Mouse (Mus musculus) midbrain, embryonic 15.5 days (tissue): ENCODE results near the gene Rdh1. TPM values are rescaled to one million over a fixed set of nuclear protein-coding genes. Genes with fewer than 3 reads are reported as not detected.
"Not testable (repeated sequence)": the region's sequence is repeated elsewhere in the genome, so short reads cannot be mapped to it uniquely, and the experiment has no call there.

ENCODE experiments used
- ATAC-seq: fragments of 200-750 bp; cut with Nextera tagmentation; replicated peaks from 2 replicates; pipeline ENCODE4 v1.8.0; 2017; ENCODE audit warnings: moderate TSS enrichment
- H3K27ac ChIP-seq: fragments of 300-500 bp; sonication (generic); 2 replicates; pipeline ENCODE4 v1.5.1; 2015; ENCODE audit warnings: mild to moderate bottlenecking, inconsistent platforms
- H3K27me3 ChIP-seq: fragments of 300-500 bp; sonication (generic); replicated peaks from 2 replicates; pipeline ENCODE4 v1.6.1; 2015; ENCODE audit warnings: inconsistent platforms
- H3K36me3 ChIP-seq: fragments of 300-500 bp; sonication (generic); replicated peaks from 2 replicates; pipeline ENCODE4 v1.6.1; 2015; ENCODE audit warnings: inconsistent platforms
- H3K4me1 ChIP-seq: fragments of 300-500 bp; sonication (generic); 2 replicates; pipeline ENCODE4 v1.6.1; 2015; ENCODE audit warnings: inconsistent platforms
- H3K4me2 ChIP-seq: fragments of 300-500 bp; sonication (generic); 2 replicates; pipeline ENCODE4 v1.6.1; 2015; ENCODE audit warnings: inconsistent platforms, mild to moderate bottlenecking, moderate library complexity
- H3K4me3 ChIP-seq: fragments of 300-500 bp; sonication (generic); 2 replicates; pipeline ENCODE4 v1.5.1; 2015; ENCODE audit warnings: mild to moderate bottlenecking, inconsistent platforms
- H3K9ac ChIP-seq: fragments of 300-500 bp; sonication (generic); 2 replicates; pipeline ENCODE4 v1.6.1; 2015; ENCODE audit warnings: mild to moderate bottlenecking, inconsistent platforms
- H3K9me3 ChIP-seq: fragments of 300-500 bp; sonication (generic); 2 replicates; pipeline ENCODE4 v1.6.1; 2016; ENCODE audit warnings: inconsistent platforms
- WGBS: fragments of 180-500 bp; shearing (Covaris S2); methylation state at CpG from one replicate; pipeline ENCODE4 v1.1.7; 2015; ENCODE audit warnings: mixed read lengths; 5-methylcytosine and 5-hydroxymethylcytosine counted together
- polyA plus RNA-seq: library from polyadenylated mRNA; unstranded; fragments of >200 nt; fragmentation: Nextera tagmentation; extraction: Ambion mirVana; gene quantifications from 2 replicates; pipeline ENCODE4 v1.2.1, GENCODE M21; 2015

The Rdh1 gene
- polyA plus RNA-seq, 1 experiment from 2014 or later, result not detected

DNA sequence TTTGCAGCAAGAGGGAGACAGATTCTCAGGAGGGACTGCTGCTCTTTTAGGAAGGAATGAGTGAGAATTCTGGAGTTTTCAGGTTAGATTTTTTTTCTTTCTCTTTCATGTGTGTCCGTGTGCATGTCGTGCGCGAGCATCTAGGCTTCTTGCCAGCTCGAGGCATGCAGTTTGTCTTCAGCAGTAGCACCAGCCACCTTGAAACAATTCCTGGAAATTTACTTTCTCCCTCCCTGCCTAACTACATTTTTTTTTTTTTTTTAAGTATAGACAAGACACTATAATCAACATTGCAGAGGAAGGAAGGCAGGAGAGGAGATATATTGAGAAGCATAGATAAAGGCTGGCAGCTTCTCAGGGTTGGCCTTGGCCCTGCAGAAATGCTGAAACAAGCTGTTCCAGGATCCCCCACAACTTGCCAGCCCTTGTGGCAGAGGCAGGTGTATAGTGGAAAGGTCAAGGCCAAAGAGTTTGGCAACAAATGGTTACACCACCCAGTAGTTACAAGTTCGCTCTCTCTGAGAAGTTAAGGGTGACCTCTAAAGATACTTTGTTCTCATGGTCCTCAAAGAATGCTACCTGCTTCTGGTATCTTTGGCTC, 4.9 kb upstream of the Rdh1 start:
- ATAC-seq, result no peak
- Histone ChIP-seq H3K9ac (no peak overlapping the region), H3K4me3 (no peak overlapping the region), H3K27me3 (no peaks in the 10 kb centered on the region), H3K4me2 (no peak overlapping the region), H3K36me3 (no peaks in the 10 kb centered on the region), H3K27ac (no peak overlapping the region), H3K9me3 (no peaks in the 10 kb centered on the region), H3K4me1 (no peaks in the 10 kb centered on the region)
- 83% methylated on average over 6 of the region's 6 CpGs for WGBS

DNA sequence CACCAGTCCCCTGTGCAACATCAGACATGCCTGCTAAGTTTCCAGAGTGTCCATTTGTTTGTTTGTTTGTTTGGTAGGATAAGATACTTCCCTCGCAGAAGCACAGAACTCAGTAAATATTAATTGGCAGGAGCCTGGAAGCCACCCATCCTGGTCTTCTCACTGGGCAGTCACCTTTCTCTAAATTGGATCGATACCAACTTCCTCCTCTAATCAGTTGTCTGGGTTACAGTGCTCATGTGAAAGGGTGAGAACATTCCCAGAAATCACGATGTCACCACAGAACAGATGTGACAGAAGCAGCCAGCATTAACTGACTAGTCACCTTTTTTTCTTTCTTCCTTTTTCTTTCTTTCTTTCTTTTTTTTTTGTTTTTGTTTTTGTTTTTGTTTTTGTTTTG, 4.3 kb upstream of the Rdh1 start:
- no peaks in the 10 kb centered on the region for H3K4me1 ChIP-seq
- no peak for ATAC-seq
- no peak overlapping the region for H3K4me3 ChIP-seq
- no peaks in the 10 kb centered on the region for H3K27me3 ChIP-seq
- no peaks in the 10 kb centered on the region for H3K9me3 ChIP-seq
- WGBS, result 84% methylated on average over 3 of the region's 3 CpGs
- no peak overlapping the region for H3K9ac ChIP-seq
- H3K4me2 ChIP-seq, result no peak overlapping the region
- H3K27ac ChIP-seq, result no peak overlapping the region
- H3K36me3 ChIP-seq, result no peaks in the 10 kb centered on the region

GRCm38 (mm10) chr10:127755770-127756468, 3.6 kb upstream of the Rdh1 start:
- no peaks in the 10 kb centered on the region for H3K36me3 ChIP-seq
- no peak overlapping the region for H3K27ac ChIP-seq
- H3K4me3 ChIP-seq, result no peak overlapping the region
- peak overlapping the region; percentile 26 for H3K4me2 ChIP-seq
- no peaks in the 10 kb centered on the region for H3K4me1 ChIP-seq
- no peaks in the 10 kb centered on the region for H3K9me3 ChIP-seq
- WGBS, result 53% methylated on average over 18 of the region's 18 CpGs
- H3K27me3 ChIP-seq, result no peaks in the 10 kb centered on the region
- H3K9ac ChIP-seq, result no peak overlapping the region
- ATAC-seq, result no peak

DNA sequence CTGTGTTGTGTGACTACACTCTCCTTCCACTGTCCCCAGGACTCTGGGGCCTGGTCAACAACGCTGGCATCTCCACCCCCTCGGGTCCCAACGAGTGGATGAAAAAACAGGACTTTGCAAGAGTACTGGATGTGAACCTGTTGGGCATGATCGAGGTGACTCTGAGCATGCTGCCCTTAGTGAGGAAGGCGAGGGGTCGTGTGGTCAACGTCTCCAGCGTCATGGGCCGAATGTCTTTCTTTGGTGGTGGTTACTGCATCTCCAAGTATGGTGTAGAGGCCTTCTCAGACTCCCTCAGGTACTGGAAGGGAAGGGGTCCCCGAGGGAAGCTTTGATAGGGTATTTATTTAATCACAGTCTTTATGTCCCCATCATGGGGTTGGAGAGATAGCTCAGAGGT, 3.4 kb downstream of the Rdh1 start:
- not testable (repeated sequence) for H3K9ac ChIP-seq, H3K27ac ChIP-seq, H3K4me3 ChIP-seq, ATAC-seq, H3K9me3 ChIP-seq, H3K36me3 ChIP-seq, H3K27me3 ChIP-seq, H3K4me1 ChIP-seq, H3K4me2 ChIP-seq
- 89% methylated on average over 10 of the region's 10 CpGs for WGBS

DNA sequence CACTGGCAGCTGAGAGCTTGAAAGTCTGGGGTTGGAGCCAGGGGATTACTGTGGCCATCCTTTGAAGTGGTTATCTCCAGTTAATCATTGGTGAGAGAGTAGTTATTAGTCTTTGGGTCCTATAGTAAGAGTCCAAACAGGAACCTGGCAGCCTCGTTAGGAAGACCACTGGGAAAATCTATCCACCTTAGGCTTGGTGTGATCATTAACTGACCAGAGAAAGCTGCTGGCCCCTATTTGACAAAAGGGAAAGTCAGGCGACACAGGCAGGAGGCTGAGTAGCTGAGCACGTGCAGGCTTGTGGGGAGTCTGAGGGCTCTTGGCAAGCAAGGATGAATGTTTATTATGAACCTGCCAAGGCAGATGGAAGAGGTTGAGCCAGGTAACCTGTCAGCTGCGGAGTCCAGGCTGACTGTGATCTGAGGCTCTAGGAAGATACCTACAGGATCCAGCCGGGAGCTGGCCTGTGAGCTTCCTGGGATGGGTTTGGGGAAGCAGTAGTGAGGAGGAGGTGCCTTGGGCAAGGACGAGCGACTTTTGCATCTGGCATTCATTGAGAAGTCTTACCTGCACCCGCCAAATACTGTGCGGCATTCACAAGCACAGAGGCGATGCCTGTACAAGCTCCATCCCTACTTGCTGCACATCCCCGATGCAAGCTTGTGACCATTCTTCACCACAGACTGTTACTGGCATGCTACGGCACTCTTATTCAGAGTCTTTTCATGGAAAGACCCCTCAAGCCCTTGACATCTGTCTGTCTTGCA, 4.6 kb downstream of the Rdh1 start:
- no peaks in the 10 kb centered on the region for H3K27me3 ChIP-seq
- H3K9me3 ChIP-seq, result no peaks in the 10 kb centered on the region
- H3K4me2 ChIP-seq, result no peak overlapping the region
- H3K36me3 ChIP-seq, result no peaks in the 10 kb centered on the region
- H3K4me3 ChIP-seq, result no peak overlapping the region
- 72% methylated on average over 12 of the region's 12 CpGs for WGBS
- no peak overlapping the region for H3K9ac ChIP-seq
- no peak for ATAC-seq
- no peak overlapping the region for H3K27ac ChIP-seq
- no peaks in the 10 kb centered on the region for H3K4me1 ChIP-seq

DNA sequence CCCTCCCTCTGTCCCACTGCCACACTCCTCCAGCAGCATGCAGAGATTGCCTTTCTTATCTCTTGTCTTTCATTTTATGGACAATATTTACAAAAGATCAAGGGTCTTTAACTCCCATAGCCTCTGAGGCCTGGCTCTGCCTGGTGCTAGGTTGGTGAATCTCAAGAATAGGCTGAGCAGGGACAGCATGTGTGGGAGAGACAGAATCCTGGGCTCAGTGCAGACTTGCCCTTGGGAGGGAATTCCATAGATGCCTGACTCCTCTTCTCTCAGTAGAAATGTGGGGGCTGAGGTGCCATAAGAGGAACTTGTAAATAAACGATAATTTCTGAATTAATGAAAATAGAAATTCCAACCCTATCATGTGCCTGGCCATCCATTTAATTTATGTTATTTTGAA, 7.0 kb downstream of the Rdh1 start:
- 89% methylated on average over 1 of the region's 1 CpGs for WGBS
- H3K9me3 ChIP-seq, result no peaks in the 10 kb centered on the region
- no peak overlapping the region for H3K4me2 ChIP-seq
- no peak overlapping the region for H3K9ac ChIP-seq
- no peaks in the 10 kb centered on the region for H3K4me1 ChIP-seq
- H3K36me3 ChIP-seq, result no peaks in the 10 kb centered on the region
- H3K27me3 ChIP-seq, result no peaks in the 10 kb centered on the region
- no peak overlapping the region for H3K27ac ChIP-seq
- no peak overlapping the region for H3K4me3 ChIP-seq
- ATAC-seq, result no peak

DNA sequence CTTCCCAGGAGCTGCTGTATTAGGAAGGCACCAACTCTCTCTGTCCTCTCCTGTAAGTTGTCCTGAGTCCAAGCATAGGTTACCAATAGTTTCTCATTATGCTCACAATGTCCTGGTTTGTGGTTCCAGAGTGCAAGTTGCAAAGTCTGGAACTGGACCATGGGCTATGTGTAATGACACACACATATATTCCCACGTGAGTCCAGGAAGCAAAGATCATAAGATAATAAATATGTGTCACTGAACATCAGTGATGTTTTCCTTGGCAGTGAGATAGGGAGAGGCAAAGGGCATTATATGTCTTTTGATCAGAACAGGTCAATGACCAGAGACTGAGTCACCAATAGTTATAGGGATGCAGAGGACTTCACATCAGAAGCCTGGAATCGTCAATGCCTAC, 16.5 kb downstream of the Rdh1 start, which contains the start of gene Rdh9:
Gene Rdh9, plus strand, starts transcription at position 376 of the 400 bp plus-strand sequence.
- H3K4me2 ChIP-seq, result no peak within 1 kb of the TSS
- H3K4me1 ChIP-seq, result no peaks in the 10 kb centered on the region
- H3K9me3 ChIP-seq, result no peaks in the 10 kb centered on the region
- H3K36me3 ChIP-seq, result no peaks in the 10 kb centered on the region
- H3K4me3 ChIP-seq, result no peak within 1 kb of the TSS
- H3K27ac ChIP-seq, result no peak within 1 kb of the TSS
- 92% methylated on average over 2 of the region's 2 CpGs for WGBS
- no peak within 1 kb of the TSS for H3K9ac ChIP-seq
- ATAC-seq, result no peak
- H3K27me3 ChIP-seq, result no peaks in the 10 kb centered on the region

DNA sequence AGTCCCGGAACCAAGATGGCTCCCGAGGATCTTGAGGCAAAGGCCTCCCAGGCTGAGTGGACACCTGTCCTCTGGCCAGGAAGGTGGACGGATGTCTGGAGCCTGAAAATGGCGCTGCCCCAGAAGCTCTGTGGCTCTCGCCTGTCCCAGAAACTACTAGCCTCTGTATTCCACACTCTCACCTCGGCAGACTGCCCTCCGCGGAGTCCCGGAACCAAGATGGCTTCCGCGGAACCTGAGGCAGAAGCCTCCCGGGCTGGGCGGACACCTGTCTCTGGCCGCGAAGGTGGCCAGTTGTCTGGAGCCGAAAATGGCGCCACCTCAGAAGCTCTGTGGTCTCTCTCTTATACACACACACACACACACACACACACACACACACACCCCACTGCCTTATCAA, 22.8 kb downstream of the Rdh1 start:
- not testable (repeated sequence) for H3K4me1 ChIP-seq, H3K27me3 ChIP-seq, H3K4me2 ChIP-seq, H3K9ac ChIP-seq, H3K4me3 ChIP-seq, H3K27ac ChIP-seq, H3K9me3 ChIP-seq, ATAC-seq, H3K36me3 ChIP-seq
- WGBS, result 92% methylated on average over 17 of the region's 17 CpGs

- not testable (repeated sequence) for H3K36me3 ChIP-seq, ATAC-seq
- 72% methylated on average over 1 of the region's 1 CpGs for WGBS
Observed at GRCm38 (mm10) chr10:127785411-127785810, 25.9 kb downstream of the Rdh1 start.

GRCm38 (mm10) chr10:127799295-127799694, 39.8 kb downstream of the Rdh1 start:
- no peaks in the 10 kb centered on the region for H3K36me3 ChIP-seq
- no peak for ATAC-seq
- no peak overlapping the region for H3K4me3 ChIP-seq
- no peaks in the 10 kb centered on the region for H3K27me3 ChIP-seq
- no peaks in the 10 kb centered on the region for H3K4me1 ChIP-seq
- no peak overlapping the region for H3K4me2 ChIP-seq
- no peaks in the 10 kb centered on the region for H3K9me3 ChIP-seq
- no peak overlapping the region for H3K27ac ChIP-seq
- 61% methylated on average over 1 of the region's 1 CpGs for WGBS
- no peak overlapping the region for H3K9ac ChIP-seq

More at GRCm38 (mm10) chr10:127785411-127785810, 25.9 kb downstream of the Rdh1 start:
- not testable (repeated sequence) for H3K4me2 ChIP-seq, H3K9me3 ChIP-seq, H3K4me1 ChIP-seq, H3K27me3 ChIP-seq, H3K27ac ChIP-seq, H3K4me3 ChIP-seq, H3K9ac ChIP-seq

- Histone ChIP-seq H3K4me1 (no peaks in the 10 kb centered on the region), H3K27me3 (no peaks in the 10 kb centered on the region), H3K27ac (no peak within 1 kb of the TSS), H3K4me2 (no peak within 1 kb of the TSS), H3K4me3 (no peak within 1 kb of the TSS), H3K9me3 (no peaks in the 10 kb centered on the region), H3K9ac (no peak within 1 kb of the TSS), H3K36me3 (no peaks in the 10 kb centered on the region)
- no peak for ATAC-seq
- WGBS, result 90% methylated on average over 6 of the region's 6 CpGs
Observed at GRCm38 (mm10) chr10:127800891-127801290, 41.4 kb downstream of the Rdh1 start, which contains the start of gene Rdh16. Gene Rdh16 (plus strand): TSS chr10:127801152.

DNA sequence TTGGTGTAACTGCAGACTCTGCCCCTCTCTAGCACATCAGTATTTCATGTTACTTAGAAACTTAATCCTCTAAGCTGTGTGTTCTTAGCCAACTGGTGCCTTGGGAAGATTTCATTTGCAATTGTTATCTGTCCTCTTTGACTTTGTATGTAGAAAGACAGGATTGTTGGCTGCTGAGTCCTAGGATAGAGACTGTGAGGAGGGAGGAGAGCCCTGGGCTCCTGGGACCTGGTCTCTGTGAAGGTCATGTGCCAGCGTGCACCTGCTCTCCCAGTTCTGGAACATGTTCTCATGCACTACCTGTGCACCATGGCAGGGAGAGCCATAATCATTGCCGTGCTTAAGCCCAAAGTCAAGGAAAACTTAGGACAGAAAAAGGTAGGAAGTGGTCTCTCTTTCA, 42.1 kb downstream of the Rdh1 start:
- ATAC-seq, result no peak
- 86% methylated on average over 2 of the region's 2 CpGs for WGBS
- no peak overlapping the region for H3K9ac ChIP-seq
- no peak overlapping the region for H3K27ac ChIP-seq
- no peaks in the 10 kb centered on the region for H3K9me3 ChIP-seq
- H3K27me3 ChIP-seq, result no peaks in the 10 kb centered on the region
- no peak overlapping the region for H3K4me2 ChIP-seq
- no peaks in the 10 kb centered on the region for H3K4me1 ChIP-seq
- H3K36me3 ChIP-seq, result no peaks in the 10 kb centered on the region
- no peak overlapping the region for H3K4me3 ChIP-seq
